Mouse (Mus musculus) left cerebral cortex, adult 2 months (tissue): ENCODE data around the gene Msantd1. TPM values are rescaled to one million over a fixed set of nuclear protein-coding genes. Genes with fewer than 3 reads are reported as not detected.
A peak's percentile ranks its signal among the peaks of the same experiment; 100 is the strongest.
"Not testable (repeated sequence)": the region's sequence is repeated elsewhere in the genome, so short reads cannot be mapped to it uniquely, and the experiment has no call there.

Experiments
- DNase-seq, 2 experiments: peaks; one replicate each; pipeline ENCODE4 v3.0.0; 2021 to 2022; ENCODE audit warnings: low spot score in 2 of 2, mixed read lengths in 1 of 2; ENCODE audit errors: extremely low spot score in 1 of 2
- H3K27ac ChIP-seq: fragments of 200-600 bp; 2 replicates; pipeline ENCODE4 v1.8.1; 2022
- H3K4me3 ChIP-seq: fragments of 200-600 bp; 2 replicates; pipeline ENCODE4 v1.8.1; 2022
- CTCF ChIP-seq: fragments of 200-600 bp; IDR thresholded peaks from 2 replicates; pipeline ENCODE4 v1.8.1; 2022; ENCODE audit warnings: antibody characterized with exemption, mild to moderate bottlenecking, moderate library complexity
- intact Hi-C: fragments of 180-260 bp; cut with DNase I; formaldehyde crosslinking; loops from one replicate; pipeline ENCODE4 v1.15.1; 2025
- long read RNA-seq, 2 experiments: library from polyadenylated mRNA; stranded (forward); transcript quantifications; one replicate each; pipeline ENCODE4 v2.0.0; 2021; ENCODE audit warnings: borderline mapping rate in 2 of 2
- total RNA-seq, 2 experiments: library from RNA; stranded (reverse); gene quantifications; 2 replicates each; pipeline ENCODE4 v1.2.3; 2021

The Msantd1 gene
- total RNA-seq: 1 to 10 TPM; 4.2 to 6.7 TPM
- long read RNA-seq, experiment 1, partial matches to known transcripts: 1 of 6 reads
- long read RNA-seq, experiment 1, other reads (novel, unspliced or antisense): 3 of 6 reads
- long read RNA-seq, experiment 2, partial matches to known transcripts: 0 of 1 reads
- long read RNA-seq, experiment 2, other reads (novel, unspliced or antisense): 1 of 1 reads

- TF ChIP-seq CTCF: no peak
- intact Hi-C loops: no loop called here
These were observed at the start of gene Msantd1 for GRCm38 (mm10) chr5:34907910-34908725. Gene Msantd1, plus strand, starts transcription at chr5:34908012.

GRCm38 (mm10) chr5:34865367-34865766 is 42.4 kb upstream of the Msantd1 start:
- Histone ChIP-seq H3K27ac (no peak overlapping the region), H3K4me3 (no peak overlapping the region)
- intact Hi-C loops: no loop called here
- no peak for DNase-seq
- no peak for TF ChIP-seq CTCF

More at GRCm38 (mm10) chr5:34907910-34908725, at the start of gene Msantd1:
- H3K27ac ChIP-seq: no peak within 1 kb of the TSS
- no peak for DNase-seq
- no peak within 1 kb of the TSS for H3K4me3 ChIP-seq

- intact Hi-C loops, H3K4me3 ChIP-seq, H3K27ac ChIP-seq, DNase-seq: not testable (repeated sequence)
These were observed 27.5 kb upstream of the Msantd1 start for GRCm38 (mm10) chr5:34880307-34880706.

- no peak overlapping the region for H3K4me3 ChIP-seq
- intact Hi-C loops: no loop called here
- no peak for DNase-seq
- no peak for TF ChIP-seq CTCF
- H3K27ac ChIP-seq: no peak overlapping the region
These were observed 26.8 kb upstream of the Msantd1 start for GRCm38 (mm10) chr5:34881023-34881422.

- H3K4me3 ChIP-seq: no peak overlapping the region
- TF ChIP-seq CTCF: peak; percentile 43
- intact Hi-C loops: no loop called here
- no peak overlapping the region for H3K27ac ChIP-seq
- no peak for DNase-seq
These were observed 22.6 kb upstream of the Msantd1 start for GRCm38 (mm10) chr5:34885250-34885649.

GRCm38 (mm10) chr5:34889252-34889651 is 18.6 kb upstream of the Msantd1 start:
- intact Hi-C loops: no loop called here
- no peak for TF ChIP-seq CTCF
- no peak overlapping the region for H3K27ac ChIP-seq
- DNase-seq: no peak
- no peak overlapping the region for H3K4me3 ChIP-seq

GRCm38 (mm10) chr5:34896697-34897453 is 10.9 kb upstream of the Msantd1 start:
- DNase-seq: no peak
- no peak for TF ChIP-seq CTCF
- no peak overlapping the region for H3K27ac ChIP-seq
- no peak overlapping the region for H3K4me3 ChIP-seq
- intact Hi-C loops: no loop called here

- intact Hi-C loops: no loop called here
- no peak for TF ChIP-seq CTCF
- DNase-seq: no peak
- Histone ChIP-seq H3K27ac (no peak overlapping the region), H3K4me3 (no peak overlapping the region)
These were observed 7.9 kb upstream of the Msantd1 start for GRCm38 (mm10) chr5:34899787-34900469.

- no peak overlapping the region for H3K4me3 ChIP-seq
- TF ChIP-seq CTCF: no peak
- intact Hi-C loops: no loop called here
- H3K27ac ChIP-seq: no peak overlapping the region
- no peak for DNase-seq
These were observed 5.4 kb upstream of the Msantd1 start for GRCm38 (mm10) chr5:34902371-34902770.

GRCm38 (mm10) chr5:34902811-34903385 is 4.9 kb upstream of the Msantd1 start:
- intact Hi-C loops: no loop called here
- H3K27ac ChIP-seq: no peak overlapping the region
- peak; percentile 31 for TF ChIP-seq CTCF
- no peak overlapping the region for H3K4me3 ChIP-seq
- peak in 1 of 2 experiments; percentile 33 for DNase-seq

GRCm38 (mm10) chr5:34904412-34904811 is 3.4 kb upstream of the Msantd1 start:
- H3K4me3 ChIP-seq: no peak overlapping the region
- DNase-seq: no peak
- no peak overlapping the region for H3K27ac ChIP-seq
- intact Hi-C loops: no loop called here
- no peak for TF ChIP-seq CTCF

- Histone ChIP-seq H3K27ac (no peak overlapping the region), H3K4me3 (no peak overlapping the region)
- no peak for TF ChIP-seq CTCF
- intact Hi-C loops: no loop called here
- no peak for DNase-seq
These were observed 582 bp upstream of the Msantd1 start for GRCm38 (mm10) chr5:34907230-34907629.
